Mouse (Mus musculus) v-Abl transformed pro-B cells (cell line): Measurements from ENCODE around the gene Dlgap1.

Experiments used
- in situ Hi-C, 2 experiments: fragments of 400-800 bp; cut with MboI; formaldehyde crosslinking; loops; one replicate each; pipeline ENCODE4 v1.15.1; 2025; ENCODE audit not compliant: unreplicated experiment in 2 of 2

The Dlgap1 gene

GRCm38 (mm10) chr17:70870581-70870980, 901.7 kb downstream of the Dlgap1 start:
- in situ Hi-C loops = loop anchor here in 1 of 2 experiments (25.0 kb wide), 2 partner anchors 317 to 617 kb away; partner anchors contain the start of genes Lpin2 and Smchd1
